Mouse (Mus musculus): ENCODE data around the gene Tmc5. TPM values are rescaled to one million over a fixed set of nuclear protein-coding genes. Genes with fewer than 3 reads are reported as not detected.

Gene Tmc5
- total RNA-seq, 2 experiments from 2014 or later = not detected

DNA sequence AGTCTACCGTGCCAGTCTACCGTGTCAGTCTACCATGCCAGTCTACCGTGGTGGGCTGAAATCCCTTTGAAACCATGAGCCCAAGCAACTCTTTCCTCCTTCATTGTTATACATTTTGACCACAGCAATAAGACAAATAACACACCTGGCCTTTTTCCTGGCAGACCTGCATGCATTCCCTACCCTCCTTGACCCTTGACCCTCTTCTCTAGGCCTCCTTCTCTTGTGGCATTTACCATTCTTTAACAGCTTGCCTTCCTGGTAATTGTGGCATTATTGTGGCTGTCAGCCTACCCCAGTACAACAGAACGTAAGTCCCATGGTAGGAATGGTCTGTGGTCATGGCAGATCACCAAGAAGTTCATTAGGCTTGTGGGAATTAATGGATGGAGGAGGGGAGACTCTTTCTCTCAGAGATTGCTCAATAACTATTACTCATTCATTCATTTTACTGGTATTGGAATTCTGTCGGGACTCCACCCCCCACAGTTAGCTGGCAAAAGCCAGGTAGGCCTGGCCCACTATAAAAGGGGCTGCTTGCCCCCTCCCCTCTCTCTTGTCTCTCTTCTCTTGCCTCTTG lies 6.3 kb upstream of the Tmc5 start:
- Histone ChIP-seq H3K27ac (no peak overlapping the region), H3K4me3 (no peak overlapping the region)
- DNase-seq = no peak
- no peak for TF ChIP-seq CTCF (IDR thresholded peaks at IDR 0.05)
- intact Hi-C loops (cut with DNase I) = no loop called here

DNA sequence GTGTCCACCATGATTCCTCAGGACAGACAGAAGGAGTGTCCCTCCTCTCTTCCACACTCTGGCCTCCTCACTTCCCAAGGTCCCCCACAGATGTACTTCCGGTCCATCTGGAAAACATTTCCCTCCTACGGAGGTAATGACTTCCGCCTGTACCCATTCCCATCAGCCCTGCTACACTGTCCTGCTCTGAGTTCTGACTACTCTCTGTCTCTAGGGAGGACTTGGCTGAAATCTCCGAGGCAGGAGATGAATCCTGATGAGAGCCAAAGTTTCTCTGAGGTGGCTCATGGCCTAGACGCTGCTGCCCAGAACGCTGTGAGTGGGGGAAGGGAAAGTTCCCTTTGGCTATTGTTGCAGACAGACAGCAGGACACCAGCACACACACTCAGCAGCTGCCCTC lies 5.0 kb upstream of the Tmc5 start:
- Histone ChIP-seq H3K4me3 (no peak overlapping the region), H3K27ac (peak overlapping the region; percentile 40; the same call in 1 of the 2 replicates)
- TF ChIP-seq CTCF (IDR thresholded peaks at IDR 0.05) = no peak
- intact Hi-C loops (cut with DNase I) = no loop called here
- peak; percentile 49 for DNase-seq

DNA sequence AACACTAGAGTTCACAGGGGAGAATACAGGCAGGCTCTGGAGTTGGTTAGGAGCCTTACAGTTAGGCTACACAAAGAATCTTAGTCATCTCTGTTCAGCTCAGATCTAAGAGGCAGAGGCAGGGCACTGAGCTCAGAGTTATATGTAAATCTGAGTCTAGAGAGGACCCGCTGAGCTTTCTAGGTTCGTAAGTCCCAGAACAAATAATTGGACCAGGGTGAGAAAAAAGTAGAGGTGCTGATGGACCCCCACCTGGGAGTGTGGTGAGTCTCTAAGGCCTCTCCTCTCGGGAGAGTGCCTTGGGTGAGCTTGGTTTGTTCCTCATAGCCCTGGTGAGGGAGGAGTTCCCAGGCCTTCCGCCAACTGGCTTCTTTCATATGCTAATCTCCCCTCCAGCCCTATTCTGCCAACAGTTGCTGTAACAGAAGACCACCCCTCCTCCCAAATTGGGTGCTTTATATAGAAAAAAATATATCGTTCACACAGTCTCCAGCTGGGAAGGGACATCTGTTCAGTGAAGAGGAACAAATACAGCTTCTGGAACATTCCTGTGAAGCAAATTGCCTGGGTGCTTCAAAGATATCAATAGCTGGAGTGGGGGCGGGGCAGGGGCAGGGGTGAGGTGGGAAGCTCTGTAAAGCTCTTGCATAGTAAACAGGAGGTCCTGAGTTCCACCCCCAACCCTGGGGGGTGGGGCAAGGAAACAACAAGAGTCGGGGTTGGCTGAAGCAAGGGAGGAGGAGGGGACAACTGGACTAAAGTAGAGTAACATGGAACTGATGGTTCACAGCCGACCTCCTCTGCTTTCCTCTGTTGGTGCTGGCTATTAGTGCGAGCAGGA lies 3.3 kb upstream of the Tmc5 start:
- Histone ChIP-seq H3K27ac (no peak overlapping the region), H3K4me3 (no peak overlapping the region)
- no peak for DNase-seq
- TF ChIP-seq CTCF (IDR thresholded peaks at IDR 0.05) = no peak
- intact Hi-C loops (cut with DNase I) = no loop called here

DNA sequence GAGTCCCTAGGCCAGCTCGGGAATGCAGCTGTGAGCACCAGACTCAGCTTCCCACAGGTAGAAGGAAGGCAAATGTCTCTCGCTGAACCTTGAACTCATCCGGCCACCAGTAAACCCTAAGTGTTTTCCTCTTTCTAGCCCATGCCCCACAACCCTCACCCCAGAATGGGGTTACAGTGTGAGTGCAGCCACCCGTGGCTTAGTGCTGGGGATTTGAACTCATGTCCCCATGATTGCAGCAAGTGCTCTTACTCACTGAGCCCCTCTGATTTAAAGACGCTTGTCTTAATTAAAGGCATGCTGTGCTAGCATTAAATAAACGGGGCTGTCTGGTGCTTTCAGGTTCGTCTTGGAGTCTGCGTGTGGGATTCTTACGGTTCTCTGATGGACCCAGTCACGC lies 2.5 kb upstream of the Tmc5 start:
- Histone ChIP-seq H3K27ac (no peak overlapping the region), H3K4me3 (no peak overlapping the region)
- no peak for TF ChIP-seq CTCF (IDR thresholded peaks at IDR 0.05)
- no peak for DNase-seq
- intact Hi-C loops (cut with DNase I) = loop anchor here (1.0 kb wide), 1 partner anchor 94 kb away; no protein-coding TSS in a partner anchor

DNA sequence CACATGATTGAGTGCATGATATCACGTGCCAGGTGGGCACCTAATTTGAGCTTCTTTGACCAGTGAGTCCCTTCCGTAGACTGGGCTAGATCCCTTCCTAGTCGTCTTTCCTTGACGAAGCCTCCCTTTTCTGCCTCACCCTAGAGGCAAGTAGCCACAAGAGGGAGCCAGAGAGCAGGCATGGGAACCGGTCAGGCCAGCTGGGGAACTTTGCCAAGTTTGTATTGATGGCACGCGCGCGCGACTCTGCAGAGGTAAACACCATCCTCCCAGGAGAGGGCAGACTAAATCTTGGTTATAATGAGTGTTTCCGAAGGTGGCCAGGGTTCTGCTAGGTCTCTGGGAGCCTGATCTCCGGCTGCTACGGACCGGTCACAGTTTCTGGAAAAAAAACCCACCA lies 1.9 kb upstream of the Tmc5 start:
- H3K4me3 ChIP-seq = peak overlapping the region; percentile 58
- intact Hi-C loops (cut with DNase I) = loop anchor here (1.0 kb wide), 1 partner anchor 93 kb away; no protein-coding TSS in a partner anchor
- peak overlapping the region; percentile 70 for H3K27ac ChIP-seq
- peak; percentile 98; the same call in 1 of the 2 replicates for TF ChIP-seq CTCF (IDR thresholded peaks at IDR 0.05)
- peak; percentile 95 for DNase-seq

DNA sequence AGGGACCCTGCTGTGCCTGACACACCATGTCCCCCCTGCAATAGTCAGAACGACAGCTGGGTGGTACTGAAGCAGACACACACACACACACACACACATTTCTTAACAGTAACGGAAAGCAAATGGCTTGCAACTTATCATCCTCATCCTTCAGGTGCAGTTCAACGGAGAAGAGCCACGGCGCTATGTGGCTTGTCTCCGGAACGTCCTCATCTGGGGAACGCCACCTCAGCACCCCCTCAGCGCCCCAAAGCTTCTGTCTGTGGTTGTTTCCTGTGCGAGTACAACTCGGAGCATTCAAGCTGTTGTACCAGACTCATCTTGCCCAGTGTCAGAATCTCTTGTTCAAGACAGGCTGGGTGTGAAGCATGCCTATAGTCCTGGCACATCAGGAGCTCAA lies 826 bp upstream of the Tmc5 start:
- TF ChIP-seq CTCF (IDR thresholded peaks at IDR 0.05) = no peak

DNA sequence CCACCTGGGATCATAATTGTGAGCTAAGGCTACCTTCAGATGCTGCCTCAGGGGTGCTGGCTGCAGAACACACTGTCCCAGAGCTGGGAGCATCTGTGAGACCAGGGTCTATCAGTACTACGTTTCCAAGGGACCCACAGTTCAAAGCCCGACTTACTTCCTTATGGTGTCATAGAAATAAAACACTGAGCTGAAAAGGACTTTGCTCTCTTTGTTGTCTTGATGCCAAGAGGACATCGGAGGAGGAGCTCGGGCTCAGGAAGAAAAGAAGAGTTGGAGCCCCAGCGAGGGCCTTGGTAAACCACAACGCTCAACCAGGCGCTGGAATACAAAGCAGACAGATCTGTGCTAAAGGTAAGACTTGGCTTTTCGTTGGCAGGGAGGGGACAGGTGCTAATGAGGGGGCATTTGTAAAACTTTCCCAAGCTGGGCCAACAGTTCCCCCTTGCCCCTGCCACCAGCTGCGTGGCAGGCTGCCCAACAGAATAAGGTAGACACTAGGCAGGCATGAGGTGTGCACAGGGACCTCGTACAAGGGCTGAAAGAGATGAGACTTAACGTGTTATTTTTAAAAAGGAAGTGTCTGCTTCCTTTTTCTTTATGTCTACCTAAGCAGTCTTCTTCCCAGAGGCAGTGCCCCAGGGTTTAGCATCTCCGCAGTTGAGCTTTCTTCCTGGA lies 3.0 kb downstream of the Tmc5 start:
- intact Hi-C loops (cut with DNase I) = no loop called here
- no peak for DNase-seq
- Histone ChIP-seq H3K4me3 (no peak overlapping the region), H3K27ac (no peak overlapping the region)
- TF ChIP-seq CTCF (IDR thresholded peaks at IDR 0.05) = no peak

More for the DNA sequence above, 826 bp upstream of the Tmc5 start:
- no peak for DNase-seq
- Histone ChIP-seq H3K27ac (no peak overlapping the region), H3K4me3 (no peak overlapping the region)
- intact Hi-C loops (cut with DNase I) = no loop called here

DNA sequence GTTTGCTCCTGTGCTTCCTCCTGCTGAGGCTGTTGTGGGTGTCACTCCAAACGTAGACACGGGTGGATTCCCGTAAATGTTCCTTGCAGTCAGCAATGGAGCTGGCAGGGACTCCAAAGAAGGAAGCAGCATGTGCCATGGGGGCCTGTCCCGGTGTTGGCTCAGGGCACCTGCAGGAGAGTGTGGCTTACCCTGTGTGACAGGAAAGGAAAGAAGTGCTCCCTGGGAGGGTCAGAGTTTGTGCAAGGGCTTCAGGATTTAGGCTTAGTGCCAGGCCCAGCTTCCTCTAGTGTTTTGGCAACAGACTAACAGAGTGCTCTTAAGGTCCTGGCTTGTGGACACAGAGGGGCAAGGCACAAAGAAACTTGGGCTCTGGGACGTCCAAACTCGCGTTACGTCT lies 7.7 kb downstream of the Tmc5 start:
- no peak overlapping the region for H3K27ac ChIP-seq
- intact Hi-C loops (cut with DNase I) = no loop called here
- no peak for DNase-seq
- no peak overlapping the region for H3K4me3 ChIP-seq
- TF ChIP-seq CTCF (IDR thresholded peaks at IDR 0.05) = no peak

DNA sequence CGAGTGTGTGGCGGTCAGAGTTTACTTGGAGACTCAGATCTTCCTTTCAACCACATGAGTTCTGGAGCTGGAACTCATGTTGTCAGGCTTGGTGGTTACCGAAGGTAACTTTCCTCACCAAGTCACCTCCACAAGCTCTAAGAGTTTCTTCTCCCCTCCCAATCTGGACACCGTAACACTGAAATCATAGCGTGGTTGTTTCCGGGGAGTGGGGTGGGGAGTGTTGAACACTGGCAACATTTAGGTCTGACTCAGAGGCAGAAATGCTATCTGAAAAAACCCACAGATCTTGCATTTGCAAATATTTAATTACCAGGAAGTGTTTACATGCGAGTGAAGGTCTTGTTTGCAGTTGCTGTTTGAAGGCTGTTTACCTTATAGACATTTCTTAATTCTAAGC lies 12.7 kb downstream of the Tmc5 start:
- no peak for TF ChIP-seq CTCF (IDR thresholded peaks at IDR 0.05)
- Histone ChIP-seq H3K4me3 (no peak overlapping the region), H3K27ac (no peak overlapping the region)
- intact Hi-C loops (cut with DNase I) = no loop called here
- DNase-seq = no peak

DNA sequence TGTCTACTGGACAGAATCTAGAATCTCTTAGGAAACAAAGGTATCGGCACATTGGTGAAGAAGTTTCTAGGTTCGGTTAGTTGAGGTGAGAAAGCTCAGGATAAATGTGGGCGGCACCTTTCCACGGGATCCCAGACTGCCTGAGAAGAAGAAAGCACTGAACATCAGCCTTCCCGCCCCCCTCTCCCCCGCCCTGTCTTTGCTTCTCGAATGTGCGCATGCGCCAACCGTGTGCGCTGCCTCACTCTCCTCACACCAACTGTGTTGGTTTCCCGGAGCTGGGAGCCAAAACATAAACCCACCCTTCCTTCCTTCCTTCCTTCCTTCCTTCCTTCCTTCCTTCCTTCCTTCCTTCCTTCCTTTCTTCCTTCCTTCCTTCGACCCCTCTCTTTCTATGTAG lies 13.6 kb downstream of the Tmc5 start:
- no peak overlapping the region for H3K4me3 ChIP-seq
- no peak for TF ChIP-seq CTCF (IDR thresholded peaks at IDR 0.05)
- no peak overlapping the region for H3K27ac ChIP-seq
- no peak for DNase-seq
- intact Hi-C loops (cut with DNase I) = no loop called here

DNA sequence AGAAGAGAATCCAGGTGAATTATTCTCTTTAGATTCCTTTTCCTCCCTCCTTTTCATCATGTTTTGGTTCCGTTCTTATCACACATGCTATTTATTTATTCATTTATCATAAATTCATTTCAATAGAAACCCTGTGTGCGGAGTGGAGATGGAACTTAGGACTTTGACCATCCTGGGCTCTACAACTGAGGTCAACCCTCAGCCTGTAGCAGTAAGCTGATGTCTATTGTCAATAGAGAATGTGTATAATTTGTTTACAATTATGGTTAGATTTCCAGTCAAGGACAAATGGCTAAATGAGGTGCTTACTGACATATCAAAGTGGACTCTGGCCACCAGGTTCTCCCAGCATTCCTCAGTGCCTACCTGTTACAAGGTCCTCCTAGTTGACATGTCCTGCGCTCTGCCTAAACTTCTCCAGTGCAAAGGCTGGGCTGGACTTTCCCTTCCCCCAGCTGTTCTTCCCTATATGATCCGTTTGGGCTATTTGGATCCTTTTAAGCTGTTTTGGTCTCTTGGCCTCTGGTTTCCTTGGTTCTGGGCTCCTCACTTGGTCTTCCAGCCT lies 14.2 kb downstream of the Tmc5 start:
- DNase-seq = no peak
- Histone ChIP-seq H3K27ac (no peak overlapping the region), H3K4me3 (no peak overlapping the region)
- no peak for TF ChIP-seq CTCF (IDR thresholded peaks at IDR 0.05)
- intact Hi-C loops (cut with DNase I) = no loop called here

DNA sequence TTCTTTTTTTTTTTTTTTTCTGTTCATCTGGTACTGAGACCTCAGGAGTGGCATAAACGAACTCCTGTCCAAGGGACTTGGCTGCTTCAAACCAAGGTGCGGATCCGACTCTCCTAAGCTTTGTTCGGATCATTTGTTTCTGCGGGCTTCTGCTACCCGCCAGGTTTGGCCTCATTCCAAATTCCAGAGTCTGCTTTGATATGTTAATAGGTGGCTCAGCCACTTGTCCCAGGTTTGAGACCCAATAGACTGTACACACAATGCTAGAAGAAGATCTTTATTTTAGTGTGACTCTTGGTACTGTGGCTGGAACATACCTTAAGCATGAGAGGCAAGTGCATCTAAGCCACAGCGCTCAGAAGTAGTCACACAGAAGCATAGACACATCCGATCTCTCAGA lies 14.8 kb downstream of the Tmc5 start:
- no peak for DNase-seq
- TF ChIP-seq CTCF (IDR thresholded peaks at IDR 0.05) = no peak
- intact Hi-C loops (cut with DNase I) = no loop called here
- Histone ChIP-seq H3K27ac (no peak overlapping the region), H3K4me3 (no peak overlapping the region)

DNA sequence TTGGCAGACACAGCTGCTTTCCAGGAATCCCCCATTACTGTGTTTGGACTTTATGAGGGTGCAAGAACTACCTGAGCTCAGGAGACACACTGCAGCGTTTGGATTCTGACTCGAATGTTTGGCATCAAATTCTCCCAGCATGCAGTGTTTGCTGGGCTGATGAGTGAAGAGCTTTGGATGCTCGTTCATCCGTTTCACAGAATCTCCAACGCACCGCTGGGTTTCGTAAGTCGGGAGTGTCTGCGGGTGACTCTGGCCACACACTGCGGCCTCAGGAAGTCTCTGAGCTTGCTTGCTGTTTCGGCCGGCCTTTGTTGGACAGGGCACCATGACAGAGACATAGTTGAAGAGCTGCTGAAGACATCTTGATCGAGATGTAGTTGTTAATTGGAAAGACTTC lies 17.0 kb downstream of the Tmc5 start:
- TF ChIP-seq CTCF (IDR thresholded peaks at IDR 0.05) = no peak
- intact Hi-C loops (cut with DNase I) = no loop called here
- Histone ChIP-seq H3K4me3 (no peak overlapping the region), H3K27ac (no peak overlapping the region)
- no peak for DNase-seq
